Mouse (Mus musculus): ENCODE measurements around the gene 6030408B16Rik. TPM values are rescaled to one million over a fixed set of nuclear protein-coding genes. Genes with fewer than 3 reads are reported as not detected.

6030408B16Rik gene
- total RNA-seq (2014; rRNA removed): 0.54 and 1.00 TPM in 2 replicates
- polyA plus RNA-seq (2015; fragmentation: Nextera tagmentation; extraction: Ambion mirVana): 0.30 and 0.77 TPM in 2 replicates

DNA sequence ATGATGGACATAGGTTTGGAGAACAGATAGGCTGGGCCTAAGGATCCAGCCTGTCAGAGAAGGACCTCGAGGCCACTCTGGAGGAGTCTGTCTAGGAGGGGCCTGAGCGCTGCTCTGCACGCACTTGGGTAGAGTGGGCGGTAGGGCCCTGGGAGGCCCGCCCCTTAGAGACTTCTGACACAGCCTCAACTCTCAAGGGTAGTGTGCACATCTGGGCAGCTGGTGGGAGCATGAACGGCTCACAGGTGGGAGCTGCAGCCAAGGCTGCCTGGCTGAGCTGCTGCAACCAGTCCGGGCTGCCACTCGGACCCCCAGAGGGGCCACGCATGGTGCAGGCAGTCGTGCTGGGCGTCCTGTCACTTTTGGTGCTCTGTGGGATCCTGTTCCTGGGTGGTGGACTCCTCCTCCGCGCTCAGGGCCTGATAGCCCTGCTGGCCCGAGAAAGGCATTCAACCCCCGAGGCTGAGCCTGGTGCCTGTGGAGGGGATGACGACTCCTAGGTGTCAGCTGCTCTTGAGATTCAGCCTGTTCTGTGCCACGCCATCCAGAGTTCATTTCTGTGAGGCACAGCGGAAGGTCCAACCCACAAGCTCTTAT is at the start of gene 6030408B16Rik:
Gene 6030408B16Rik, plus strand, starts transcription at position 188 of the 597 bp plus-strand sequence.
- Histone ChIP-seq H3K4me1 (ENCODE audit: insufficient read depth) (no peaks in the 10 kb centered on the region), H3K9me3 (ENCODE audit: low read length) (no peaks in the 10 kb centered on the region), H3K4me2 (ENCODE audit: low read depth) (no peak within 1 kb of the TSS), H3K9ac (no peak within 1 kb of the TSS), H3K27ac (ENCODE audit: low read depth, low read length) (no peak within 1 kb of the TSS), H3K27me3 (ENCODE audit: insufficient read depth, low read length) (no peaks in the 10 kb centered on the region), H3K36me3 (ENCODE audit: insufficient read depth) (peaks cover 41% of the 10 kb centered on the region), H3K4me3 (ENCODE audit: low read depth, low read length) (no peak within 1 kb of the TSS)
- ATAC-seq: no peak
- no peak for TF ChIP-seq CTCF (IDR thresholded peaks at IDR 0.05; ENCODE audit: low read depth)
- no peak for DNase-seq
- WGBS: 79% methylated on average over 18 of the region's 18 CpGs

DNA sequence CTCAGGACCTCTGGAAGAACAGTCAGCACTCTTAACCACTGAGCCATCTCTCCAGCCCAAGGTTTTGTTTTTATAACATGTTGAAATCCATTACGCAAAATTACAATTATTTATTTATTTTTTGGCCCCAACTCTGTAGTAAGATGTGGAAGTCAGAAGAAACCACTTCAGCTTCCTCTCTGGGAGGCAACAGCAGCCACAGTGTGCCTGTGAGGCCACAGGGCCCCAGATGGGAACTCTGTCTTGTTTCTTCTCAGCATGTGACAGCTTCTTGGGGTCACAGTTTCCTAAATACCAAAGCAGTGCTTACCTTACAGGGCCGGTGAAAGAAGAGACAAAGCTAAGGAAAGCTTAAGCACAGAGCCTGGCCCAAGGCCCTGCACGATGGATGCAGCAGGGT is 49.0 kb upstream of the 6030408B16Rik start:
- no peak overlapping the region for H3K27ac ChIP-seq (ENCODE audit: low read depth, low read length)
- no peak overlapping the region for H3K4me2 ChIP-seq (ENCODE audit: low read depth)
- no peak for ATAC-seq
- no peak overlapping the region for H3K4me3 ChIP-seq (ENCODE audit: low read depth, low read length)
- no peaks in the 10 kb centered on the region; the same call in 1 of the 2 replicates for H3K27me3 ChIP-seq (ENCODE audit: insufficient read depth, low read length)
- no peak for DNase-seq
- 68% methylated on average over 3 of the region's 3 CpGs for WGBS
- TF ChIP-seq CTCF (IDR thresholded peaks at IDR 0.05; ENCODE audit: low read depth): no peak
- no peaks in the 10 kb centered on the region for H3K36me3 ChIP-seq (ENCODE audit: insufficient read depth)
- no peak overlapping the region for H3K9ac ChIP-seq
- no peaks in the 10 kb centered on the region for H3K9me3 ChIP-seq (ENCODE audit: low read length)
- H3K4me1 ChIP-seq (ENCODE audit: insufficient read depth): peaks cover 9% of the 10 kb centered on the region; the same call in 1 of the 2 replicates

DNA sequence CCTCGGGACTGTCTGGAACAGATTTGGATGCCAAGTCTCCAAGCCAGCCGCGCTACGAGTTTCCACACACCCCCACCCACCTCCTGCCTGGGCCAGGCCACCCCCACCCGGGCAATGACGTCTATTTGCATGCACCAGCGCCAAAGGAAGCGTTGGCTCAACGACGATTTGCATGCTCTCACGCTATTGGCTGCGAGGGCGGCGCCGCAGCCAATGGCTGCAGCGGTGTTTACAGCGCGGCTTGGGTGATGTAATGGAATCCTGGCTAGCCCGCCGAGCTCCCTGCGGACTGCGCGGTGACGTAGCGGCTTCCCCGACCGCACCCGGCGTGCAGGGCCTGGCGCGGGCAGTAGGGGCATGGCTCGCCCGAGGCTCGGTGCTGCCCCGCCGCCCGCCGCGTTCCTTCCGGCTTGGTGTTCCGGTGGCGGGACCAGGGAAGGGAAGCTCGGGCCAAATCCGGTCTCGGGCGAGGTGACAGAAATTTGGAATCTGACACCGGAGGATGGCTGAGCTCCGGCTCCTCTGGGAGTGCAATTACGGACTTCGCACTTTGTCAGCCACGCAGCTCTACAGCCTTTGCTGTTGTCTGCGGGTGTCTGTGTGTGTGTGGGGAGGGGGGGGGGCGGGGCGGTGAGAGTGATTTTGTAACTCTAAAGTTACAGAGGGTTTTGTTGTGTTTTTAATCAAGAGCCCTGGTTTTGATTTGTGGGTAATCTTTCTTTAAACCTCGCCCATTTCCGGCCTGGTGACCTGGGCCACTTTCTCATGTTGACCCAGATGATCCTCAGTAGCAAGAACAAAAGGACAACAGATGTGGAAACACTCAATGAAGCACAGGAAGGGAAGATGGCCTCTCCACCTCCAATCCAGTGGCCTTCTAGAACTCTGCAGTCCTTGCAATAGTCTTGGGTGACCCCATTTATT is 46.5 kb upstream of the 6030408B16Rik start:
- TF ChIP-seq CTCF (IDR thresholded peaks at IDR 0.05; ENCODE audit: low read depth): peak; percentile 43
- Histone ChIP-seq H3K4me2 (ENCODE audit: low read depth) (peak overlapping the region; percentile 63), H3K4me3 (ENCODE audit: low read depth, low read length) (peak overlapping the region; percentile 52), H3K9me3 (ENCODE audit: low read length) (no peaks in the 10 kb centered on the region), H3K27me3 (ENCODE audit: insufficient read depth, low read length) (no peaks in the 10 kb centered on the region), H3K36me3 (ENCODE audit: insufficient read depth) (no peaks in the 10 kb centered on the region), H3K9ac (peak overlapping the region; percentile 63), H3K27ac (ENCODE audit: low read depth, low read length) (peak overlapping the region; percentile 74), H3K4me1 (ENCODE audit: insufficient read depth) (peaks cover 9% of the 10 kb centered on the region; the same call in 1 of the 2 replicates)
- peak; percentile 100 for ATAC-seq
- 2% methylated on average over 56 of the region's 56 CpGs for WGBS
- peak; percentile 98 for DNase-seq

DNA sequence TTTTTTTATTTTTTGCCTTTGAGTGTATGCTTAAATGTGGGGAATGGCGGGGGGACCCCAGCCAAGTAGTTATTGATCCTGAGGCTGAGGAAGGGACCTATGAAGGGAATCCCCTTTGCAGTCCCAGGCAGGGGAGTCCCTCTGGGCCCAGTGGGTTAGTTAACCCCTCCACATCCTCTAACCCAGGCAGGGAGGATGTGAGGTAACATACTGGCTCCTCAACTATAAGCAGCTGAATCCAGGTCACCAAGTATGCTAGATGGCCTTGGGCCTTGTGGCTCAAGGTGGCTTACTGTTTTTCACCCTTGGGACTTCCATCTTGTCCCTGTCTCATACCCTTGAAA is 45.9 kb upstream of the 6030408B16Rik start:
- DNase-seq: no peak
- Histone ChIP-seq H3K9me3 (ENCODE audit: low read length) (no peaks in the 10 kb centered on the region), H3K9ac (no peak overlapping the region), H3K4me2 (ENCODE audit: low read depth) (peak overlapping the region; percentile 63), H3K4me1 (ENCODE audit: insufficient read depth) (peaks cover 9% of the 10 kb centered on the region; the same call in 1 of the 2 replicates), H3K27ac (ENCODE audit: low read depth, low read length) (no peak overlapping the region), H3K36me3 (ENCODE audit: insufficient read depth) (no peaks in the 10 kb centered on the region), H3K4me3 (ENCODE audit: low read depth, low read length) (peak overlapping the region; percentile 52; the same call in 1 of the 2 replicates), H3K27me3 (ENCODE audit: insufficient read depth, low read length) (no peaks in the 10 kb centered on the region)
- TF ChIP-seq CTCF (IDR thresholded peaks at IDR 0.05; ENCODE audit: low read depth): no peak
- ATAC-seq: no peak
- WGBS: 93% methylated on average over 1 of the region's 1 CpGs

DNA sequence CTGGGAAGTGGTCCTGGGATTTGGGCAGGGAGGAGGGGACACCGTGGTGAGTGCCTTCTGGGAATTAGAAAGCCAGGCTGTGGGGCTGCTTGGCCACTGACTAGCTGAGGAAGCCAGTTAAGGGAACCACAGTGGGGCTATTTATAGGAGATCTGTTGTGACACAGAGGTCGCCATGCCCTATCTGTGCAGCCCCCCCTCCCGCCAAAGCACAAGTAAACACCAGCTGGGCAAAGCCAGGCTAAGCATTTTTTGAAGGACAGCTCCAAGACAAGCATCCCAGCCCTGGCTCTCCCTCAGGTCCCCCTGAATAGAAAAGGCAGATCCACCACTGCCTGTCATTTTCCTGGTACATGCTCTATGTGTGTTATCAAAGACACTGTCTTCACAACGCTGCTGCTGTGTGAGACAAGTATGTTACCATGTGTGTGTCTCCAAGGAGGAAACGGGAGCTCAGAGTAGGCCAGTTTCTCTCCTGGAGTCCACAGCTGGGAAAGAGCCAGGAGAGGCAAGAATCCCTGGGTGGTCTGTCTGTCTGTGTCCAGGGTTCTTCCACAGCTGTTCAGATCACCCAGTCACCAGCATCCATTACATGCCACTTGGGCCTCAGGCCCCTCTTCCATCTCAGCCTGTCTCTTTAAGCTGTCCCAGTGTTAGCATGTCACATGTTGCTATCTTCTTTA is 44.8 kb upstream of the 6030408B16Rik start:
- 59% methylated on average over 5 of the region's 5 CpGs for WGBS
- Histone ChIP-seq H3K36me3 (ENCODE audit: insufficient read depth) (no peaks in the 10 kb centered on the region), H3K4me3 (ENCODE audit: low read depth, low read length) (no peak overlapping the region), H3K4me2 (ENCODE audit: low read depth) (no peak overlapping the region), H3K9ac (no peak overlapping the region), H3K9me3 (ENCODE audit: low read length) (no peaks in the 10 kb centered on the region), H3K27ac (ENCODE audit: low read depth, low read length) (no peak overlapping the region), H3K27me3 (ENCODE audit: insufficient read depth, low read length) (no peaks in the 10 kb centered on the region), H3K4me1 (ENCODE audit: insufficient read depth) (peaks cover 9% of the 10 kb centered on the region; the same call in 1 of the 2 replicates)
- DNase-seq (no peak), ATAC-seq (no peak)
- TF ChIP-seq CTCF (IDR thresholded peaks at IDR 0.05; ENCODE audit: low read depth): no peak

DNA sequence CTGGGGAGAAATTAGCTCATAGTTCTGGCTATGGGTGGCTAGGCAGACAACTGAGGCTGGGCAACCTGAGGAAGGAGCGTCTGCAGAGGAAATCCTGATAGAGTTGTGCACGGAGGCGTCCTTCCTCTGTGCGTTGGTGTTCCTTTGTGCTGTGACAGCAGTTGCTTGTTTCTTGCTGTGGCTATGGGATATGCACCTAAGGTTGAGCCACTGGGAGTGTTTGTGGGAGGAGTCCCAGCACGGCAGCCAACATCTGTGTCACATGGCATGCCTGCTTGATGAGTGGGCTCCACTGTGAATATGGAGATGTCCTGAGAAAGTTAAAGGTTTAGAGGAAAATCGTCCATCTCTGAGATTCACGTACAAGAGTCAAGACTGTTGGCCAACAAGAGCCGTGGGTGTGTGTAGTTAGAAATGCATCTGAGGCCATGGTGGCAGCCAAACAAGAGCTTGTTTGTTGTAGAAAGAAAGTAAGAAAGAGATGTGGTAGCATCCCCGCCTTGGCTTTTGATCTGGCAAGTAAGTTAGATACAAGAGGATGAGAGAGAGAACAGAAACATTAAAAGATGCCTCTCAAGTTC is 42.7 kb upstream of the 6030408B16Rik start:
- 85% methylated on average over 9 of the region's 9 CpGs for WGBS

More for the DNA sequence above, 42.7 kb upstream of the 6030408B16Rik start:
- H3K27me3 ChIP-seq (ENCODE audit: insufficient read depth, low read length): no peaks in the 10 kb centered on the region
- no peak for DNase-seq
- no peak for ATAC-seq
- H3K4me3 ChIP-seq (ENCODE audit: low read depth, low read length): no peak overlapping the region
- no peak overlapping the region for H3K27ac ChIP-seq (ENCODE audit: low read depth, low read length)
- no peaks in the 10 kb centered on the region for H3K36me3 ChIP-seq (ENCODE audit: insufficient read depth)
- H3K4me1 ChIP-seq (ENCODE audit: insufficient read depth): peaks cover 13% of the 10 kb centered on the region; the same call in 1 of the 2 replicates
- TF ChIP-seq CTCF (IDR thresholded peaks at IDR 0.05; ENCODE audit: low read depth): no peak
- H3K4me2 ChIP-seq (ENCODE audit: low read depth): no peak overlapping the region
- no peak overlapping the region for H3K9ac ChIP-seq
- H3K9me3 ChIP-seq (ENCODE audit: low read length): no peaks in the 10 kb centered on the region
